Mouse (Mus musculus) layer of hippocampus, postnatal 25 days (tissue): Measurements from ENCODE around the gene Rai14. TPM values are rescaled to one million over a fixed set of nuclear protein-coding genes. Genes with fewer than 3 reads are reported as not detected.
"Not testable (repeated sequence)": the region's sequence is repeated elsewhere in the genome, so short reads cannot be mapped to it uniquely, and the experiment has no call there.

Source experiments
- DNase-seq, 2 experiments: peaks; one replicate each; pipeline ENCODE4 v3.0.0; 2022; ENCODE audit warnings: mixed read lengths in 2 of 2, low spot score in 1 of 2; ENCODE audit errors: extremely low spot score in 1 of 2
- total RNA-seq, 2 experiments: library from RNA; stranded (reverse); gene quantifications; 2 replicates each; pipeline ENCODE4 v1.2.3; 2021

Rai14 gene
- total RNA-seq, 2 experiments from 2014 or later = 5.0 to 5.8 TPM

GRCm38 (mm10) chr15:10566486-10566885 is 147.9 kb downstream of the Rai14 start:
- no peak for DNase-seq

GRCm38 (mm10) chr15:10564201-10564600 is 150.2 kb downstream of the Rai14 start:
- no peak for DNase-seq

GRCm38 (mm10) chr15:10562281-10562680 is 152.1 kb downstream of the Rai14 start:
- DNase-seq = no peak

GRCm38 (mm10) chr15:10560005-10560404 is 154.4 kb downstream of the Rai14 start:
- no peak for DNase-seq

GRCm38 (mm10) chr15:10558465-10558864 is 156.0 kb downstream of the Rai14 start, which contains the start of gene Ttc23l:
Gene Ttc23l, minus strand, starts transcription at chr15:10558668.
- DNase-seq = no peak

GRCm38 (mm10) chr15:10554336-10554735 is 160.1 kb downstream of the Rai14 start:
- DNase-seq = no peak

GRCm38 (mm10) chr15:10540271-10541088 is 173.9 kb downstream of the Rai14 start:
- DNase-seq = no peak

GRCm38 (mm10) chr15:10535969-10536368 is 178.5 kb downstream of the Rai14 start:
- no peak for DNase-seq

GRCm38 (mm10) chr15:10534591-10534990 is 179.8 kb downstream of the Rai14 start:
- no peak for DNase-seq

- DNase-seq = not testable (repeated sequence)
Measured at GRCm38 (mm10) chr15:10533361-10533760, 181.1 kb downstream of the Rai14 start.

GRCm38 (mm10) chr15:10531352-10531751 is 183.1 kb downstream of the Rai14 start:
- no peak for DNase-seq

GRCm38 (mm10) chr15:10525896-10526295 is 188.5 kb downstream of the Rai14 start:
- no peak for DNase-seq

Other genes with a start within 250 kb of the Rai14 start
- 10 to 100 TPM; 21.1 to 23.8 TPM for gene Dnajc21, start 244.1 kb downstream of the Rai14 start, total RNA-seq
- 10 to 100 TPM; 23.9 to 24.7 TPM for gene Brix1, start 228.7 kb downstream of the Rai14 start, total RNA-seq
- 10 to 100 TPM; 13.6 to 14.6 TPM for gene Rad1, start 228.6 kb downstream of the Rai14 start, total RNA-seq
- not detected for gene Ttc23l, start 156.0 kb downstream of the Rai14 start, total RNA-seq
- gene C1qtnf3, start 237.7 kb upstream of the Rai14 start, total RNA-seq = not detected